Mouse (Mus musculus): Measurements from ENCODE around the gene Lrrc8b.

The Lrrc8b gene

DNA sequence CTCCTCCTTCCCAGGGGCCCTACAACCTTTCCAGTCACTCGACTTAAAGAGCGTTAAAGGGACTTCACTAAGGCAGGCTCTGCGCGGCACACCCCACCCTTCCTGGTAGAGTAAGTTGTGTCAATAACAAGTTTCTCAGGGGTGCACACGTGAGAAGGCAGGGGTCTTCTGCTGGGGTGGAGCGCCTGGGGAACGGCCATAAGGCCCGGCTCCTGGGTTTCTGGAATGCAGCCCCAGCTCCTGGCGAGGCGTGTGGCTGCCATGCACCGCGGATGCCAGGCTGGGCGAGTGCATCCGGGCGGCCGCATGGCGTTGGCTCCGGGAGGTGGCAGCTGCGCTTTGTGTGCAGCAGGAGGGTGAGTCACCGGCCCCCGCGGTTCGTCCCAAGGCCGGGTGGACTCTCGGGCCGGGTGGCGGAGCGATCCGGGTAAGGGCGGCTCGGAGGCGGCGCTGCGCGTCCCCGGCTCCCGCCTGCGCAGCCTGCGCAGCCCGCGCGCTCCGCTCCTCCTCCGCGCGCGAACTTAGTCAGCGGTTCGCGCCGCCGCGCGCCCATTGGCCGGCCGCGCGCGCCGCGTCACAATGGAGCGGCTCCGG is at the start of gene Lrrc8b:
Gene Lrrc8b (plus strand): TSS at position 578 of the 594 bp plus-strand sequence.
- DNase-seq: peak; percentile 79 to 83

DNA sequence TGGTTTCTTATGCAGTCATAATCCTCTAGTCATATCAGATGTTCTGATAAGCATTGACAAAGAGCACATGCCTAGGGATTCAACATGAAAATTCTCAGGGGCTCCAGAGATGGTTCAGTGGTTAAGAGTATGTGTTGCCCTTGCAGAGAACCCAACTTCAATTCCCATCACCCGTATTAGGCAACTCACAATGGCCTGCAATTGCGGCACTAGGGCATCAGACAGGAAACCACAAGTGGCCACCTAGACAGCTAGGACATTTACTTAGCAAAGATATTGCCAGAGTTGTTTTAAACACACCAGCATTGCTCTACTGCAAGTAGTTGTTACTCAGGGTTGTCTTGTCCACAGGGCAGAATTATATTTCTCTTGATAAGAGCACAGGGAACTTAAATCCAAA is 34.1 kb upstream of the Lrrc8b start:
- no peak for DNase-seq

DNA sequence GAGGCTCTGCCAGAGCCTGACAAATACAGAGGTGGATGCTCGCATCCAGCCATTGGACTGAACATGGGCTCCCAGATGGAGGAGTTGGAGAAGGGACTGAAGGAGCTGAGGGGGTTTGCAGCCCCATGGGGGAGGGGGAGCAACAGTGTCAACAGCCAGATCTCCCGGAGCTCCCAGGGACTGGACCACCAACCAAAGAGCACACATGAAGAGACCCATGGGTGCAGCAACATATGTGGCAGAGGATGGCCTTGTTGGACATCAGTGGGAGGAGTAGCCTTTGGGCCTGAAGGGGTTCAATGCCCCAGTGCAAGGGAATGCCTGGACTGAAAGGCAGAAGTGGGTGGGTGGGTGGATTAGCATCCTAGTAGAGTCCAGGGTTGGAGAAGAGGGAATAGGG is 25.2 kb upstream of the Lrrc8b start:
- DNase-seq: no peak

DNA sequence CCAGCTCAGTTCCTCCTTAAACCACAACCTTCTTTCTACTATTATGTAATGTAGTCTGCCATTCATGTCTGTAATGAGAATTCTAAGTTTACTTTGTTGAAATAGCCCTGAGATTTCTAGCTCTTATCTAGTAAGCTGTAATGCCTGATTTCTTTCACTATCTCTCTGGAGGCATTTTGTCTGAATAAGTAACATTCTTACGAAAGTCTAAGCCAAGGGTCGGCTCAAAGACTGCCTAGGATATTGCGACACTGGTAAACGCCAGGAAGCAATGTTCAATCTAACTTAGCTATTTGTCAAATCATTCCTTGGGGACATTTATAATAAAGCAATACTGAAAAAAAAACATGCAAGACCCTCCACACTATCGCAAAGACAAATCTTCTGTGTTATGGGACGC is 21.8 kb upstream of the Lrrc8b start:
- no peak for DNase-seq

DNA sequence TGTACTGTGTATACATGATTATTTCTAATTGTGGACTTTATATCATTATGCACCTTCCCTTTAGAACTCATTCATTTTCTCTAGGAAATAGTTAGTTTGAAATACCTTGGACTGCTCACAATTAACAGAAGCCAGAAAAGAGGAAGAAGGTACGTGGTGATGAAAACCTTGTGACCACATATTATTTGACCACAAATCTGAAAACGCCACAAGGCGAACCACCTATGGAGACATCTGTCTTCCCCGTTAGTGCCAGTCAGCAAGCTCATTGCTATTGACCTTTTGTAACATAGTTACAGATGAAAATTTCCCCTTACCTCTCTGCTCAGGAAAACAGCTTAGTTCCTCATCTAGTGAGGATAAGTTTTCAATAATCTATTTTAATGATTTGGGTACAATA is 20.4 kb upstream of the Lrrc8b start:
- no peak for DNase-seq

DNA sequence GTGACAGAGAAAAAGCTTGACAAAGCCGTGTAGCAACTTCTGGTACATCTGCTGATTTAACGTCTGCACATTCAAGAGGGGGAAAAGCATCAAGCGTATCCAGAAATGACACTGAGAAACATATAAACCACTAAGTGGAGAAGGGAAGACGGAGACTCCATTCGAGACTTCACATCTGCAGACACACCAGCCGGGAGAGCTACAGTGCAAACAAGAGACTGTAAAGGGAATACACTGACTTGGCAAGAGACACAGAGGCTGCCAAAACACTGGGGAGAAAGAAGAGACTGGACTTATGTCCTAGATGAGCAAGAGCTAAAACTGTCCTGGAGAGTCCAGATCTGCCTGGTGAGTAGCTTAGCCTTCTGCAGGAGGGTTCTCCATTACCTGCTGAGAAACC is 16.6 kb upstream of the Lrrc8b start:
- DNase-seq: no peak

DNA sequence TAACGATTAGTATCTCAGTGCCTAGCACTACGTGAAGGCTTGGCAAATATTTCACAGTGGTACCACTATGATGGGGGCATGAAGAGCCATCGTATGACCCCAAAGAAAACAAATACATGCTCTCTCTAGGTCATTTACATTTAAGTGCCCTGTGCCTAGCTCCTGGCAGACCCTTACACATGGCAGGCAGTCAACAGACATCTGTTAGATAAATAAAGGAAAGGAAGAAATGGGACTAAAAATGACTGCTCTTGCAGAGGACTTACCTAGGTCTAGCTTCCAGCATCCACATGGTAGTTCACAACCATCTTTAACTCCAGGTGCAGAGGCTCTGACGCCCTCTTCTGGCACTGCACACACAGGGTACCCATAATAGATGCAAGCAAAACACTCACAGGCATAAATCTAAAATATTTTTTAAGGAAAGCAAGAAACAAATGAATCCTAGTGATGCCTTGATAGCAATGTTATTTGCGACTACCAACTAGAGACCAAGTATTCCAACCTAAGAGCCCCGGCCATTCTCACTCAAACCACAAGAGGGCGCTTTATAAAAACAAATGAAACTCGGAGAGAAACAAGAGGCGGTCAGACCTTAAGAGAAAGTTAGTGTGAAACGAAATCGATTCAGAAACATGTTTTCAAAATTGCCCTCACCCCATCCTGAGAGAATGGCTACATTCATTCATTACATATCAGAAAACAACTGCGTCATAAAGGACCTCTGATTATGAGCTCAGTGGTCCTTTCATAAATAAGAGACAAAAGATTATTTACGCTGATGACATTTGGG is 15.7 kb upstream of the Lrrc8b start:
- peak; percentile 65 to 83 for DNase-seq

DNA sequence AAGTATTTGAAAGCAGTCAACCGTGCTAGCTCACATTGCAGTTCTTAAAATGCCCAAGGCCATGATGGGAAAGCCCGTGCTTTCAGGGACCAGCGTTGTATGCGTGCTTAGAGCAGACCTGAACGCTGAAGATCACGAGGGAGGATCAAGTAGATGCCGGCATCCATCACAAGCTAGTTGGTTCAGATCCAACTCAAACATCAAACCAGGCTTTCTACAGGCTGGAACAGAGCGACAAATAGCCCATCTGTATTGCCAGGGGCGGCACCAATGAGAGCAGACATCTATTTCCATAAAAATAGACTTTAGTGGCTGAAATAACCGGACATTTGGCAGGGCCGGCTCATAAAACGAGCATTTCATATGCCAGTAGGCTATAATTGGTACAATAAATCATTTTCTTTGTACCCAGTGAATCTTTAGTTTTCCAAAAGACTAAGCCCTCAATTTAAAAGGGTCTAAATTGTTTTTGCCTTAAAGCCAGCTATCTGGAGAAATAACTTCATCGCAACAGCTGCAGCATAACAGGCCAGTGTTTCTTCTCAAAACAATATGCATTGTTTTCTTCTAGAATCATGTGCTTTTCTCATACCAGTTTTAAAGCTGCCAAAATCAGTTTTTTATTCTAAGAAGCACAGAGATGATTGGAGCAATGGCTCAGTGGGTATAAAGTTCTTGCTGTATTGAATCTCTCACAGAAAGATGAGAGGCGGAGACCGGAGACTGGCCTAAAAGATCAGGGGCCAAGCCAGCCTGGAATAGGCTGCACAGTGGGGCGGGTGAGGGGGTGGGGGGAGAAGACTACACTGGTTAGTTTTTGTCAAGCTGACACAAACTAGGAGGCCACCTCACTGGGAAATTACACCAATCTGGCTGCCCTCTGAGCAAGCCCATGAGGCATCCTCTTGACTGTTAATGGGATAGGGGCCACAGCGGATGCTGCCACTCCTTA is 14.9 kb upstream of the Lrrc8b start:
- DNase-seq: peak in 1 of 2 experiments; percentile 18

DNA sequence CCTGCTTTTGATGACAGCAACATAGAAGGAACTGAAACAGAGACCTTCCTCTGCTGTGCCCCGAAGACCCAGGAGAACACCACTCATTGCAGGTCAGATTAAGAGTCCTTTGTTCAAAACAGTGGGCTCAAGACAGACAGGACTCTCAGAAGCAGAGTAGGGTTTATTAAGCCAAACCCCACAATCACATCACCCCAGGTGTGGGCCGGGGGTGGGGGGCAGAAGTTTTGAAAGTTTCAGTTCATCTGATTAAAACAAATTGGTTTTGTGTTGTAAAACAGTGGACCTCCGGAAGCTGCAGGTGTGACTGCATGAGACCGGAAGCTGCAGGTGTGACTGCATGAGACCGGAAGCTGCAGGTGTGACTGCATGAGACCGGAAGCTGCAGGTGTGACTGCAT is 14.0 kb upstream of the Lrrc8b start:
- no peak for DNase-seq

DNA sequence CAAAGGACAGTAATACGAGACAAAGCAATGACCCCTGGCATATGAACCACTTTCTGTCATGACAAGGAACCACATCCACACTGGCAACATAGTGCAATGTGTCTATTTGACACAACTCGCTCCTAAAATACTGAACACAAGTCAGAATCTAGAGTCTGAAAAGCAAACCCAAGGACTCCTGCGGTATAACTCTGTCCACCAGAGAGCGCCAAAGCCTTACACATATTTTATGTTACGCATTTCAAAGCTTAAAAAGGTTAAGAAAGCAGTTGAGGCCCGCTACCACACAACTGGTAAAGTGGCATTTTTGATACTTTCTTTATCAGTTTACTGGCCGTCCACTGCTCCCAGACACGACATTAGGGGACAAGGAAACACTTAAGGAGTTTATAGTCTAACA is 10.6 kb upstream of the Lrrc8b start:
- DNase-seq: peak; percentile 70 to 84

DNA sequence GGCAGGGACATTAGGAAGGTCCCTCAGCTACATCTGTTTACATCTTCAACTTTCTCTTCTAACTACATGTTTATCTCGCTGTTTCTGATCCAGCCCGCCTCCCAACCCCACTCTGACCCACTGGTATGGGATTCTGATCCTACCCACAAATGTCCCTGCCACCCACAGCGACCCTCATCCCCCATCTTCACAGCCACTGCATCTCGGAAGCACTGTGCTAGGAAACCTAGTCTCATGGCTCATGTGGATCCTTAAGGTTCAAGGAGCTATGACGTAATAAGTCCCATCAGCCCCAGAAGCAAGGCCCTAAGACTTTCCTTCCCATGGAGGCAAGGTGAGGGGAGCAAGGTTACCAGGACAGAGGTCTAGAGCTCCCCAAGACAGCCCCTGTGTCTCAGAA is 7.9 kb upstream of the Lrrc8b start:
- no peak for DNase-seq

DNA sequence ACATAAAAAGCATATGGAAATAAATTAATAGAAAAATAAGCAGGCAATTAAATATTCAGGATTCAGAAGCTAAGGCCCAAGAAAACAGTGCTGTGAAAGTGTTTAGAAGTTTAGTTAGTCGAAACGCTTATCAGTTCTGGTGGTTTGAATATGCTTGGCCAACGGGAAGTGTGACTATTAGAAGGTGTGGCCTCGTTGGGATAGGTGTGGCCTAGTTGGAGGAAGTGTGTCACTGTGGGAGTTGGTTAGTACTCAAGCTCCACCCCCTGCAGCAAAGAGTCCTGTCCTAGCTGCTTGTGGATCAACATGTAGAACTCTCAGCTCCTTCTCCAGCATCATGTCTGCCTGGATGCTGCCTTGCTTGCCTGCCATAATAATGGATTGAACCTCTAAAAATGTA is 6.5 kb upstream of the Lrrc8b start:
- DNase-seq: no peak

DNA sequence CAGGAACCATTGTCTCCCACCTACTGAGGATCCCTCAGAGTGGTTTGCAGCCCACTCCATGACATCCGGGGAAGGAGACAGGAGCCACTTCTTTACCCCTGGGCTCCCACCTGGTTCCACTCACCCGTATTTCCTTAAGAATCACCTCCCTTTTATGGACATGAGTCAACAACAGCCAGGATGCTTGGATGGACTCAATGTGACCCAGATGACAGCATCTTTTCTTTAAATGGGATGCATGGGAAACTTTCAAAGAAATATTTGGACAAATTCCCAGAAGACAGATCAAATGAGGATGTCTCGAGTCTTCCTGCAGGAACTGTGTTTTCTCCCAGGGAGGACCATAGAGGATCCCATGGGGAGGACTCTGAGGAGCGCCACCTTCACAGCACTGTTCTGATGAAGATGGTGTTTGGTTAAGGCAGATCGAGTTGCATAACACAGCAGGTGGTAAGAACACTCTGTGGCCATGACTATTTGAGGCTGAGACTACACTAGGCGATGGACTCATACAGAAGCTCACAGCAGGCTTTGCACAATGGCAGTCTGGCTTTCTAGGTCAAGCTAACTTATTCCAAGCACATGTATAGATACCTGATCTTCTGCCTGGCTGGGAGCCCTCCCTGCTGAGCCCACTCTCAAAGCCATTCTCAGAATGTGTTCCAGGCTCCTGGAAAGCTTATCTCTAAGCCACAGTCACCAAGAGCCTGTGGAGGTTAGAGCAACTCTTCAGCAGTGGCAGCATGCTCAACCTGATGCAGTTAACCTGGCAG is 4.9 kb upstream of the Lrrc8b start:
- no peak for DNase-seq

DNA sequence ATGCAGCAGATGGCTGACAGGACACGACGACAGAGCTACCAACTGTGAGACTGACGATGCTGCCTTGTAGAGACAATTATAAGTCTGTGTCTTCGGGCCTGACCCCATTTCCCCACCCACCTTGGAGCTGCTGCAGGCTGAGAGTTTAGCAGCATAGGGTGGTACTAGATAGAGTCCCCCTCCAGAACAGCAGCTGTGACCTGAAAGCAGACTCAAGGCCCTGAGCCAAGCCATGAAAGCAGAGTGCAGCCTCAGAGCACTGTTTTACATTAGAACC is 4.3 kb upstream of the Lrrc8b start:
- DNase-seq: no peak

DNA sequence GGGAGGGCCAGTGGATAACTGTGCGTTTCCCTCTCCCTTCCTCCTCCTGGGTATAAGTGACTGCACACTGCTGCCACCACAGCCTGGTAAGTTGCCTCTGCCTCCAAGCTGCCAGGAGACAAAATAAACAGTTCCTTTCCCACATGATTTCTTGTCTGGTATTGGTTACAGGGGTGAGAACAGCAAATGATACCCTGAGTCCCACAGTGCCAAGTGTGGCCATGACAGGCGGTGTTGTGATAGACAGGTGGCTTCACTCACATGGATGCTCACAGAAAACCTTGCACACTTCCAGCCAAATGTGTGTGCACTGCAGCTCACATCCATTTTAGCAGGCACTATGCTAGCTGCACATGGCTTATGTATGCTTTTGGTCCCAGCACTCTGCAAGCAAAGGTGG is 3.8 kb upstream of the Lrrc8b start:
- no peak for DNase-seq

DNA sequence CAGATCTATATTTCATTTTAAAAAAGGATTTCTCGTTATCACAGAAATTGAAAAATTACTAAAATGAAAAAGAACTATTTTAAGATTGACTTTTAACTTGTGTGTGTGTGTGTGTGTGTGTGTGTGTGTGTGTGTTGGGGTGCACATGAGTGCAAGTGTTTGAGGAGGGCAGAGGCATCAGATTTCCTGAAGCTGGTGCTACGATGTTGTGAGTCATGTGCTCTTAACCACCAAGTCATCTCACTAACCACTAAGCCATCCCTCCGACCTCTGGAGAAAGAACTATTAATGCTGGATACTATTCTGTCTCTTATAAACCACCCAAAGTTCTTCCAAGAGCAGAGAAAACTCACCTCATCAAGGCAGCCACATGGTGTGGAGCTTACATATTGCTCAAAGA is 2.9 kb upstream of the Lrrc8b start:
- DNase-seq: no peak

DNA sequence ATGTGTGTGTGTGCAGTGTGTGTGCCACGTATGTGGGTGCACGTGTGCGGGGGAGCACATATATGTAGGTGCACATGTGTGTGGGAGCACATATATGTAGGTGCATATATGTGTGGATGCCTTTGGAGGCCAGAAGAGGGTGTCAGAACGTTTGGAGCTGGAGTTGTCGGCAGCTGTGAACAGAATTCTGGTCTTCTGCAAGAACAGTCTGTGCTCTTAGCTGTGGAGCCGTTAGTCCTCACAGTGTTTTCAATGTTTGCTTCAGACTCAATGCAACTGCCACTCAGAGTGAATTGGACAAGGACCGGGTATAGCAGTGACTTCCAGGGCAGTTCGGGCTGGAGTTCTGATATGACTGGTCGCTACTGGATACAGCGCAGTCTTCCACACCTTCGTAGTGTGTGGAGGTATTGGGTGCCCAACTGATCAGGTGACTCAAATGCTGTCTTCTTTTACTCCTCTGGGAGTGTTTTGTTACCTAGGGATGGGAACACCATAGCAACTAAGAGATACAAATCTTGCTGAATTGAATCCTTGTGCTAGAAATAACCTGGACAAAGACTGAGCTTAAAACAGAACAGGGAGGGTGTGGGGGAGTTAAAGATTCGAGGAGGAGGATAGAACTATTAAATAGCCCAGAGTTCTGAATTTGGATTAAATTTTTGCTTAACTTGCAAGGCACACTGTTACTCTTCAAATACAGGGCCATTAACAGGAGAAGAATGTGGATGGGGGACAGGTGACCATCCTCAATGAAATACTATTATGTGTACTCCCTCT is 1.0 kb upstream of the Lrrc8b start:
- no peak for DNase-seq

DNA sequence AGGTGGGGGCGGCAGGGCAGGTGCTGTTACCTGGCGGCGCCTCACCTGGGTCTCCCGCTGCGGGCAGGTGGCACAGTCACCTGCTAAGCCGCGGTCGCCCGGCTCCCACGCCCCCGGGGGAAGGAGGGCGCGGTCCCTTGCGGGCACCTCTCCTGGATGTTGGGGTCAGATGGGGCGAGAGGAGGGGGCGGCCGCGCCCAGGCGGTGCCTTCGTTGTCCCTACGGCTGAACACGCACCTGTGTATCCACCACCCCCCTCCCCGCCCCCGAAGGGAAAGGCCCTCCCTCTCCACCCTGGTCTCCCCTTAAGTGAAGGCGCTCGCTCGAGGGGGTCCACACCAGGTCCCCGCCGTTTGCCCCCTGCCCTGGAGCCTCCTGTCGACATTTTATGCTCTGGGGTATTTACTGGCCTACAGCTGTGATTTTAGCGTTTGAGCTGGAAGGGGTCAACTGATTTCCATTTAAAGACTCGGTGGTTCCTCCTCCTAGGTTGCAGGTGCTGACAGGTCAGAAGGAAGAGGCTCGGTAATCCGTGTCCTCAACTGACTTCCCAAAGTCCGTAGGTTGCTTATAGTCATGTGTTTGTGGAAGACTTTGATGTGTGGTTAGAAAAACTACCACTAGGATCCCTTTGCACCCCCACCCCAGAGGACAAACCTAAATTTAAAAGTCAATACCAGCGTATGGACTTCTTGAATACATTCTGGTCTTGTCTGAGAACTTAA is 538 bp downstream of the Lrrc8b start:
- DNase-seq: peak in 1 of 2 experiments; percentile 32

DNA sequence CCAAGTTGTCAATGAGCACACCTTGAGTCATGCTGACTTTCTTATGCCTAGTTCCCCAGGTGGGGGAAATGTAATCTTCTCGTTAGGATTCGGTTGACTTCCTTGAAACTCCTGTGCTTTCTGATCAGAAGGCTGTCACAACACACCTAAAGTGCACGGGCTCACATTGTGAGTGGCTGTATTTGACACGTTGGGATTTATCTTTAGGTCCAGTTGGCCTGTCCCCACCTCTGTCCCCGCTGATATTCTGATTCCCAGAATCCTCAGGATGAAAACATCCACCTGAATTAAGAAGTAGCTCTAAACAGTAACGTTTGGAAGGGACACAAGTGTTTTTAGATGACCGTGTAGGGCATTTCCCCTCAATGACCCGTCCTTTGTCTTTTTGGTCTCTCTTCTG is 1.6 kb downstream of the Lrrc8b start:
- no peak for DNase-seq

DNA sequence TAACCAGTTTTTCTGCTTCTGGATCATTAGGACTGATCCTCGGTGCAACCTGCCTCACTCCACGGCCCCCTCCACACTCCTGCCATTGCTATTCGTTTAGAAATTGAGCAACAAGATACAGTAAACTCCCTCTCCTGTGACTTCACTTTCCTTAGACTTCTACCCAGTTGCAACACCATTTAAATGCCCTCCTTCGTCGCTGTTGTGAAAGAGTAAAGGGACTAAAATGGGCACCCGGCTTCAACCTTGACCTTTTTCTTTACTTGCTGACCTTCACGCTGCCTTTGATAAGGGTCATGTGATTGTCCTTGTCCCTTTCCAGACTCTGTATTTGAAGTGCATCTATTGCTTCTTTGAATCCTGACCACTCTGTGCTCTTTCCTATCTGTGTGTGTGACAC is 2.8 kb downstream of the Lrrc8b start:
- DNase-seq: no peak

DNA sequence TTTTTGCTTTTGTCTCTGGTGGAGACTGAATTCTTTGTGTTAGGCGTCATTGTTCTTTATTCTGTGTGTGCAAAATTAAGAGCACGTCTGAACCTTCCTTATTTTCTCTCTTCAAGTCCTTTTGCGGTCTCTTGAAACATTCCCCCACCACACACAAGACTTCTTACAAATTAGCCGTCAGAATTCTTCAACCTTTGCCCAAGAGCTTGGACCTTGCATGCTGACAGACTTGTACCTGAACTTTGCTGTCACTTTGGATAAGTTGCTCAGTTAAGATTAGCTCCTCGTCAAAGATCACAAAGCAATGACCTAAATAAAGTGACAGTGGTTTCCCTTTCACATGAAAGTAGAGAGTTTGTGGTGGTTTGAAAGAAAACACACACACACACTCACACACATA is 3.3 kb downstream of the Lrrc8b start:
- DNase-seq: no peak

DNA sequence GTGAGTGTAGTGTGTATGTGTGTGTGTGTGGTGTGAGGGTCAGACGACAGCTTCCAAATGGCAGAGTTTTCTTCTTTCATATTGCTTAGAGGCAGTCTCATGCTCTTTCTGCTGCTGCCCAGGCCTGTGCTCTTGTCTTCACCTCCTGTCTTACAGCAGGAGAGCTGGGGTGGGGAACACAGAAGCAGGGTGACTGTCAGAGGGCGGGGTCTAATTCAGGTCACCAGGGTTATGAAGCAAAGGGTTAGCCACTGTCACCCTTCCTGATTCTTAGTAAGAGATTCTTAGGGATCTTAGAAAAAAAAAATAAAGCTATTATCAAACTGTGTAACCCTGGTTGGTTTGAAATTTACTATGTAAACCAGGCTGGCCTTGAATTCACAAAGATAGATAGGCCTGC is 10.0 kb downstream of the Lrrc8b start:
- DNase-seq: no peak
